Mouse (Mus musculus): Measurements from ENCODE around the gene Slc17a8. TPM values are rescaled to one million over a fixed set of nuclear protein-coding genes. Genes with fewer than 3 reads are reported as not detected.

Gene Slc17a8
- 0.17 TPM in 1 of 4 replicates, not detected in the others for total RNA-seq (2023)

DNA sequence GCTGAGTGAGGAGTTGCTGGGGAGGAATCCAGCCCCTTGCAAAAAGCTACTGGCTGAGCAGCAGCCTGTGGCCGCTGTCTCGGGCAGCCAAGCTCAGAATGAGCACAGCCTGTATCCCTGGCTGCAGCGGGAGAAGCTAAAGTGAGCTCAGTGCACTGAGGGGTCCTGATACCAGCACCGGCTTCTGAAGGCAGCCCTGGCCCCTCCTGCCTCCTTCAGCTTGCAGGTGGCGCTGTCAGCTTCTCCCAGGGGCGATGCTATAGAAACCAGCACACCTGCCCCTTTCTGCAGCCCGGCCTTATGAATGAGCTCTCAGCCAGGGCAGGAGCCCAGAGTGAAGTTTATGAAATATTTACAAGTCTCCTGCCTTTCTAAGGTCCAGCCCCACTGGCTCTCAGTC lies at the start of gene Slc17a8:
Slc17a8 (minus strand) TSS at position 125 of the 400 bp plus-strand sequence.

GRCm38 (mm10) chr10:89532929-89533727 lies 87.9 kb downstream of the Slc17a8 start, which contains the start of gene Nr1h4:
Gene Nr1h4 (minus strand): TSS chr10:89533585.

Other genes starting within 250 kb of the Slc17a8 start
- 1.6 to 3.0 TPM (median 2.2 TPM) in 4 replicates for gene Gas2l3, start 177.3 kb downstream of the Slc17a8 start, total RNA-seq (2023)
- gene Nr1h4, start 87.7 kb downstream of the Slc17a8 start, total RNA-seq (2023): not detected in 4 replicates
- gene Scyl2, start 65.0 kb upstream of the Slc17a8 start, total RNA-seq (2023): 34.4 to 39.5 TPM (median 36.2 TPM) in 4 replicates
- gene Actr6, start 111.0 kb upstream of the Slc17a8 start, total RNA-seq (2023): 14.6 to 21.3 TPM (median 18.0 TPM) in 4 replicates
- 56.2 to 65.6 TPM (median 61.4 TPM) in 4 replicates for gene Uhrf1bp1l, start 123.7 kb upstream of the Slc17a8 start, total RNA-seq (2023)

Data from B cell, adult 62 days (primary cell).